Mouse (Mus musculus) forebrain, postnatal 0 days (tissue): Measurements from ENCODE around the gene Rab20. TPM values are rescaled to one million over a fixed set of nuclear protein-coding genes. Genes with fewer than 3 reads are reported as not detected.

Source experiments
- ATAC-seq: fragments of 200-750 bp; cut with Nextera tagmentation; 2 replicates; pipeline ENCODE4 v1.8.0; 2017; ENCODE audit warnings: mild to moderate bottlenecking, moderate library complexity
- DNase-seq: peaks from one replicate; pipeline ENCODE4 v3.0.0-alpha.2; 2015
- H3K27ac ChIP-seq: fragments of 300-500 bp; sonication (generic); 2 replicates; pipeline ENCODE4 v1.5.1; 2014; ENCODE audit warnings: low read depth, mild to moderate bottlenecking, antibody characterized with exemption, low read length, moderate library complexity, mixed read lengths
- H3K27me3 ChIP-seq: fragments of 300-500 bp; sonication (generic); 2 replicates; pipeline ENCODE4 v1.6.1; 2014; ENCODE audit warnings: mild to moderate bottlenecking, low read length, mixed read lengths; ENCODE audit not compliant: insufficient read depth
- H3K36me3 ChIP-seq: fragments of 300-500 bp; sonication (generic); 2 replicates; pipeline ENCODE4 v1.6.1; 2014; ENCODE audit warnings: mild to moderate bottlenecking, moderate library complexity; ENCODE audit not compliant: insufficient read depth
- H3K4me1 ChIP-seq: fragments of 300-500 bp; sonication (generic); 2 replicates; pipeline ENCODE4 v1.6.1; 2014; ENCODE audit warnings: antibody characterized with exemption; ENCODE audit not compliant: insufficient read depth
- H3K4me2 ChIP-seq: fragments of 300-500 bp; sonication (generic); 2 replicates; pipeline ENCODE4 v1.6.1; 2014; ENCODE audit warnings: low read depth, mild to moderate bottlenecking, moderate library complexity
- H3K4me3 ChIP-seq: fragments of 300-500 bp; sonication (generic); 2 replicates; pipeline ENCODE4 v1.5.1; 2014; ENCODE audit warnings: low read depth, low read length, mixed read lengths
- H3K9ac ChIP-seq: fragments of 300-500 bp; sonication (generic); 2 replicates; pipeline ENCODE4 v1.6.1; 2014; ENCODE audit warnings: mild to moderate bottlenecking
- H3K9me3 ChIP-seq: fragments of 300-500 bp; sonication (generic); 2 replicates; pipeline ENCODE4 v1.6.1; 2016; ENCODE audit warnings: low read length
- CTCF ChIP-seq: sonication (generic); IDR thresholded peaks from 2 replicates; pipeline ENCODE4 v1.5.1; 2016; ENCODE audit warnings: antibody characterized with exemption, control low read depth, low read depth
- WGBS: fragments of 180-500 bp; shearing (Covaris S2); extraction: QIAGEN DNeasy Blood & Tissue Kit; methylation state at CpG from one replicate; pipeline ENCODE4 v1.1.7; 2014; 5-methylcytosine and 5-hydroxymethylcytosine counted together
- polyA plus RNA-seq: library from polyadenylated mRNA; unstranded; fragments of >200 nt; fragmentation: Nextera tagmentation; extraction: Ambion mirVana; gene quantifications from 2 replicates; pipeline ENCODE4 v1.2.1, GENCODE M21; 2015
- total RNA-seq: library from RNA; depleted of rRNA; stranded (reverse); fragments of >200 nt; gene quantifications from 2 replicates; pipeline ENCODE4 v1.2.3, GENCODE M21; 2014

Gene Rab20
- total and polyA plus RNA-seq, 2 experiments from 2014 or later = 0.95 to 1.6 TPM

- no peaks in the 10 kb centered on the region for H3K36me3 ChIP-seq
- no peak overlapping the region for H3K4me3 ChIP-seq
- ATAC-seq (no peak), DNase-seq (no peak)
- no peak overlapping the region for H3K4me2 ChIP-seq
- H3K9me3 ChIP-seq = no peaks in the 10 kb centered on the region
- no peak overlapping the region for H3K9ac ChIP-seq
- TF ChIP-seq CTCF = no peak
- peaks cover 42% of the 10 kb centered on the region for H3K27me3 ChIP-seq
- 10% methylated on average over 14 of the region's 14 CpGs for WGBS
- H3K4me1 ChIP-seq = peaks cover 8% of the 10 kb centered on the region
- no peak overlapping the region for H3K27ac ChIP-seq
Observed at GRCm38 (mm10) chr8:11479591-11479990, 1.1 kb upstream of the Rab20 start.

GRCm38 (mm10) chr8:11478807-11479527 lies 457 bp upstream of the Rab20 start:
- Histone ChIP-seq H3K4me3 (peak overlapping the region; percentile 42), H3K27ac (no peak overlapping the region), H3K36me3 (no peaks in the 10 kb centered on the region), H3K9ac (no peak overlapping the region), H3K4me1 (peaks cover 8% of the 10 kb centered on the region), H3K9me3 (no peaks in the 10 kb centered on the region), H3K27me3 (peaks cover 48% of the 10 kb centered on the region), H3K4me2 (peak overlapping the region; percentile 97)
- TF ChIP-seq CTCF = no peak
- no peak for ATAC-seq
- WGBS = 5% methylated on average over 23 of the region's 23 CpGs
- DNase-seq = no peak

- H3K27me3 ChIP-seq = peaks cover 52% of the 10 kb centered on the region
- ATAC-seq (no peak), DNase-seq (no peak)
- WGBS = 4% methylated on average over 9 of the region's 9 CpGs
- H3K36me3 ChIP-seq = no peaks in the 10 kb centered on the region
- H3K27ac ChIP-seq = no peak overlapping the region
- H3K4me3 ChIP-seq = peak overlapping the region; percentile 11; the same call in 1 of the 2 replicates
- no peaks in the 10 kb centered on the region for H3K9me3 ChIP-seq
- H3K4me2 ChIP-seq = peak overlapping the region; percentile 97; the same call in 1 of the 2 replicates
- peaks cover 8% of the 10 kb centered on the region for H3K4me1 ChIP-seq
- no peak overlapping the region for H3K9ac ChIP-seq
- no peak for TF ChIP-seq CTCF
Observed at GRCm38 (mm10) chr8:11477178-11477553, 1.3 kb downstream of the Rab20 start.

- Histone ChIP-seq H3K36me3 (no peaks in the 10 kb centered on the region), H3K9ac (no peak overlapping the region), H3K4me3 (peak overlapping the region; percentile 11; the same call in 1 of the 2 replicates), H3K9me3 (no peaks in the 10 kb centered on the region), H3K4me1 (peaks cover 8% of the 10 kb centered on the region), H3K4me2 (peak overlapping the region; percentile 13; the same call in 1 of the 2 replicates), H3K27ac (no peak overlapping the region), H3K27me3 (peaks cover 52% of the 10 kb centered on the region)
- WGBS = 12% methylated on average over 24 of the region's 24 CpGs
- no peak for TF ChIP-seq CTCF
- DNase-seq (no peak), ATAC-seq (no peak)
Observed at GRCm38 (mm10) chr8:11476338-11477177, 2.0 kb downstream of the Rab20 start.

- H3K36me3 ChIP-seq = no peaks in the 10 kb centered on the region
- H3K27ac ChIP-seq = no peak overlapping the region
- no peak for DNase-seq
- no peak for ATAC-seq
- 29% methylated on average over 2 of the region's 2 CpGs for WGBS
- H3K27me3 ChIP-seq = peaks cover 51% of the 10 kb centered on the region
- peaks cover 8% of the 10 kb centered on the region for H3K4me1 ChIP-seq
- no peaks in the 10 kb centered on the region for H3K9me3 ChIP-seq
- no peak overlapping the region for H3K9ac ChIP-seq
- TF ChIP-seq CTCF = no peak
- no peak overlapping the region for H3K4me3 ChIP-seq
- H3K4me2 ChIP-seq = no peak overlapping the region
Observed at GRCm38 (mm10) chr8:11475876-11476275, 2.6 kb downstream of the Rab20 start.

- WGBS = 13% methylated on average over 9 of the region's 10 CpGs
- TF ChIP-seq CTCF = no peak
- H3K4me2 ChIP-seq = no peak overlapping the region
- no peak for ATAC-seq
- no peaks in the 10 kb centered on the region for H3K36me3 ChIP-seq
- H3K27me3 ChIP-seq = peaks cover 48% of the 10 kb centered on the region
- H3K9ac ChIP-seq = no peak overlapping the region
- H3K9me3 ChIP-seq = no peaks in the 10 kb centered on the region
- H3K4me1 ChIP-seq = peaks cover 8% of the 10 kb centered on the region
- H3K4me3 ChIP-seq = no peak overlapping the region
- no peak for DNase-seq
- no peak overlapping the region for H3K27ac ChIP-seq
Observed at GRCm38 (mm10) chr8:11475397-11475796, 3.1 kb downstream of the Rab20 start.

- Histone ChIP-seq H3K27me3 (peaks cover 31% of the 10 kb centered on the region), H3K9ac (no peak overlapping the region), H3K9me3 (no peaks in the 10 kb centered on the region), H3K4me3 (no peak overlapping the region), H3K36me3 (no peaks in the 10 kb centered on the region), H3K4me1 (peaks cover 7% of the 10 kb centered on the region), H3K27ac (no peak overlapping the region), H3K4me2 (no peak overlapping the region)
- DNase-seq (no peak), ATAC-seq (no peak)
- no peak for TF ChIP-seq CTCF
- 44% methylated on average over 4 of the region's 4 CpGs for WGBS
Observed at GRCm38 (mm10) chr8:11473072-11473471, 5.4 kb downstream of the Rab20 start.
